Mouse (Mus musculus) effector memory CD4-positive, alpha-beta T cell, adult 7 months (primary cell): Measurements from ENCODE around the gene Olfr114. TPM values are rescaled to one million over a fixed set of nuclear protein-coding genes. Genes with fewer than 3 reads are reported as not detected.

Experiments
- polyA plus RNA-seq: library from polyadenylated mRNA; unstranded; fragments of 100-300 nt; shearing (Covaris generic); gene quantifications from one replicate; pipeline ENCODE4 v1.2.1, GENCODE M21; 2017

Gene Olfr114
- polyA plus RNA-seq, result not detected

GRCm38 (mm10) chr17:37592643-37593042, at the start of gene Olfr114:
Gene Olfr114 (minus strand): TSS chr17:37592743.

GRCm38 (mm10) chr17:37627009-37627408, 34.5 kb upstream of the Olfr114 start, which contains the start of the genes Olfr115 and Olfr116:
Gene Olfr115 (minus strand): TSS chr17:37627109.
Gene Olfr116 (minus strand): TSS chr17:37627199.

GRCm38 (mm10) chr17:37577563-37577962, 15.0 kb downstream of the Olfr114 start, which contains the start of gene Olfr113:
Gene Olfr113 (minus strand): TSS chr17:37577663.

DNA sequence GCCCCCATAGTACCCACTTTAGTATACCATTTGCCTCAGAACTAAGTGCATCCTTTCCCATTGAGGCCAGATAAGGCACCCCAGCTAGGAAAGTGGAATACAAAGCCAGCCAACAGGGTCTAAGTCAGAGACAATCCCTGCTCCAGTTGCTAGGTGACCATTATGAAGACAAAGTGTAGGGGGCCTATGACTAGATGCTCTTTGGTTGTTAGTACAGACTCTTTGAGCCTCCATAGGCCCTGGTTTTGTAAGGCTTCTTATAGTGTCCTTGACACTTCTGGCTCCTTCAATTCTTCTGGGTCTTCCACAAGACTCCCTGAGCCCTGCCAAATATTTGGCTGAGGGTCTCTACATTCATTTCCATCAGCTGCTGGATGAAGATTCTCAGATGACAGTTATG, 23.2 kb downstream of the Olfr114 start, which contains the start of gene Olfr112:
Gene Olfr112 (minus strand): TSS at position 101 of the 400 bp plus-strand sequence.

Other genes with a start within 250 kb of the Olfr114 start
- not detected for gene Olfr104-ps, start 233.2 kb downstream of the Olfr114 start, polyA plus RNA-seq
- not detected for gene Olfr105-ps, start 213.7 kb downstream of the Olfr114 start, polyA plus RNA-seq
- not detected for gene Olfr106-ps, start 202.3 kb downstream of the Olfr114 start, polyA plus RNA-seq
- gene Olfr107, start 193.5 kb downstream of the Olfr114 start, polyA plus RNA-seq, result not detected
- gene Olfr108, start 147.3 kb downstream of the Olfr114 start, polyA plus RNA-seq, result not detected
- not detected for gene Olfr109, start 133.8 kb downstream of the Olfr114 start, polyA plus RNA-seq
- not detected for gene H2-M2, start 109.2 kb downstream of the Olfr114 start, polyA plus RNA-seq
- not detected for gene Olfr110, start 100.3 kb downstream of the Olfr114 start, polyA plus RNA-seq
- not detected for gene Olfr111, start 84.7 kb downstream of the Olfr114 start, polyA plus RNA-seq
- gene Olfr112, start 23.3 kb downstream of the Olfr114 start, polyA plus RNA-seq, result not detected
- gene Olfr113, start 15.1 kb downstream of the Olfr114 start, polyA plus RNA-seq, result not detected
- gene Olfr115, start 34.4 kb upstream of the Olfr114 start, polyA plus RNA-seq, result not detected
- not detected for gene Olfr116, start 34.5 kb upstream of the Olfr114 start, polyA plus RNA-seq
- 0.23 TPM for gene Olfr117, start 71.0 kb upstream of the Olfr114 start, polyA plus RNA-seq
- 0.21 TPM for gene Olfr118, start 74.2 kb upstream of the Olfr114 start, polyA plus RNA-seq
- not detected for gene Olfr119, start 103.8 kb upstream of the Olfr114 start, polyA plus RNA-seq
- gene Olfr120, start 129.1 kb upstream of the Olfr114 start, polyA plus RNA-seq, result not detected
- gene Olfr121, start 156.1 kb upstream of the Olfr114 start, polyA plus RNA-seq, result not detected
- not detected for gene Olfr122, start 175.9 kb upstream of the Olfr114 start, polyA plus RNA-seq
- gene Olfr123, start 200.8 kb upstream of the Olfr114 start, polyA plus RNA-seq, result not detected
- not detected for gene Olfr124, start 207.1 kb upstream of the Olfr114 start, polyA plus RNA-seq
- not detected for gene Olfr125, start 240.2 kb upstream of the Olfr114 start, polyA plus RNA-seq